Mouse (Mus musculus): Measurements from ENCODE around the gene Gm11437. TPM values are rescaled to one million over a fixed set of nuclear protein-coding genes. Genes with fewer than 3 reads are reported as not detected.

Gm11437 gene
- not detected for polyA plus RNA-seq (2017; shearing (Covaris generic))

GRCm38 (mm10) chr11:84167046-84167526 lies at the start of gene Gm11437:
Gm11437 (minus strand) TSS chr11:84167476.

DNA sequence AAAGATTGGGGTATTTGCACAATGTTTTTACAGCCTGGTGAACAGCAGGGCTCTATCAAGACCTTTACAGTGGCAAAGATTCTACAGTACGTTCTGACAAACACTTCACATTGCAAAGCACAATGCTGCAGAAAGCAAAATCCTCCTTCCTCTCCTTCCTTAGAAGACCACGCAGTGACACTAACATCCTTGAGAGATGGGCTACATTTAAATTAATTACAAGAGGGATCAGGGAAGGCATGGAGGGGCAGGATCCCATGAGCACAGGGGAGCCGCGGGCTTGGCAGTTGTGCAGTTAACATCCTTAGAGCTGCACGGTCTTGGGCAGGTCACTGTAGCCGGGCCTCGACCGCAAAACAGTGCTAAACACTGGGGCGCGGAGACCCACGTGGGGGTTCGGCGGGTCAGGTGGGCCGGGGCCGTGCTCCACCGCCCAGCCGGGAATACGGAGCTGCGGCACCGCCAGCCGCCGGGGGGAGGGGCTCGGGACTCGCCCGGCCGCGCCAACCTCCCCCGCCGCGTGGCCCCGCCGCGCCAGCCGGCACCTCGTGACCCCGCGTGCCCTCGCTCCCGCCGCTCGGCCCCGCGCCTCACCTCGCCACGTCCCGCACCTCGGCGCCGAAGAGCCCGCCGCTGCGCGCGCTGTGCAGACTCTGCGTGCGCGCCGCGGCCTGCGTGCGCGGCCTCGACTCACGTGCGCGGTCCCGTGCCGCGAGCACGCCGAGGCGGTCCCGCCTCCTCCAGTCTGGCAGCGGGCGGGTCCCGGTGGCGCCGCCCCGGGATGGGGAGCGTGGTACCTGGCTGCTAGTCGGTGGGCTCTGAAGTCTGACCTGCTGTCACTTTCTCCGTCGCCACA lies 38.1 kb downstream of the Gm11437 start, which contains the start of the genes Tada2a and Acaca:
Tada2a (minus strand) TSS at position 658 of the 856 bp plus-strand sequence.
Acaca (plus strand) TSS at position 730 of the 856 bp plus-strand sequence.

Other genes with a start within 250 kb of the Gm11437 start
- gene Ddx52, start 225.4 kb downstream of the Gm11437 start, polyA plus RNA-seq (2017; shearing (Covaris generic)), result 69.4 TPM
- 5.1 TPM for gene Synrg, start 203.0 kb downstream of the Gm11437 start, polyA plus RNA-seq (2017; shearing (Covaris generic))
- 5.0 TPM for gene Dusp14, start 98.2 kb downstream of the Gm11437 start, polyA plus RNA-seq (2017; shearing (Covaris generic))
- gene Tada2a, start 37.9 kb downstream of the Gm11437 start, polyA plus RNA-seq (2017; shearing (Covaris generic)), result 9.4 TPM
- gene Acaca, start 37.8 kb downstream of the Gm11437 start, polyA plus RNA-seq (2017; shearing (Covaris generic)), result 11.0 TPM